Mouse (Mus musculus) myocyte (in vitro differentiated cells): ENCODE data around the gene Hhat. TPM values are rescaled to one million over a fixed set of nuclear protein-coding genes. Genes with fewer than 3 reads are reported as not detected.
A peak's percentile ranks its signal among the peaks of the same experiment; 100 is the strongest.

ENCODE experiments used
- H3K27me3 ChIP-seq: one replicate; pipeline ENCODE4 v1.6.1; 2011; ENCODE audit not compliant: control insufficient read depth, insufficient read depth, insufficient read length
- H3K36me3 ChIP-seq: one replicate; pipeline ENCODE4 v1.6.1; 2011; ENCODE audit not compliant: control insufficient read depth, insufficient read depth
- H3K4me2 ChIP-seq: one replicate; pipeline ENCODE4 v1.6.1; 2011; ENCODE audit warnings: low read depth, control low read depth
- H3K4me3 ChIP-seq: one replicate; pipeline ENCODE4 v1.5.1; 2011; ENCODE audit warnings: mild to moderate bottlenecking, control low read depth, moderate library complexity
- H3K79me2 ChIP-seq: one replicate; pipeline ENCODE4 v1.6.1; 2011; ENCODE audit not compliant: control insufficient read depth, insufficient read depth
- H3ac ChIP-seq: one replicate; pipeline ENCODE4 v1.6.1; 2011; ENCODE audit not compliant: control insufficient read depth, insufficient read length
- CEBPB ChIP-seq: IDR thresholded peaks from 2 replicates; pipeline ENCODE4 v1.6.1; 2011; ENCODE audit warnings: mild to moderate bottlenecking, moderate library complexity; ENCODE audit not compliant: poor library complexity, insufficient read depth, severe bottlenecking
- E2F4 ChIP-seq: IDR thresholded peaks from one replicate; pipeline ENCODE4 v1.6.1; 2011; ENCODE audit warnings: mild to moderate bottlenecking, control low read depth, moderate library complexity; ENCODE audit not compliant: insufficient read depth
- MAX ChIP-seq: IDR thresholded peaks from one replicate; pipeline ENCODE4 v1.6.1; 2011; ENCODE audit warnings: low read depth, mild to moderate bottlenecking, control low read depth
- MYOD1 ChIP-seq, 3 experiments: IDR thresholded peaks; one replicate each; pipeline ENCODE4 v1.6.1; 2011; ENCODE audit warnings: control low read depth in 2 of 3, low read depth in 2 of 3, mild to moderate bottlenecking in 2 of 3, moderate library complexity in 1 of 3; ENCODE audit not compliant: insufficient read length in 2 of 3, control insufficient read depth in 1 of 3
- MYOG ChIP-seq, 3 experiments: IDR thresholded peaks; one replicate each; pipeline ENCODE4 v1.6.1; 2011; ENCODE audit warnings: control low read depth in 2 of 3, low read depth in 2 of 3, mild to moderate bottlenecking in 2 of 3; ENCODE audit not compliant: insufficient read length in 2 of 3, control insufficient read depth in 1 of 3, insufficient read depth in 1 of 3
- POLR2A ChIP-seq: IDR thresholded peaks from one replicate; pipeline ENCODE4 v1.6.1; 2011; ENCODE audit warnings: low read depth, mild to moderate bottlenecking, control low read depth, moderate library complexity; ENCODE audit not compliant: insufficient read length
- POLR2AphosphoS2 ChIP-seq: IDR thresholded peaks from one replicate; pipeline ENCODE4 v1.6.1; 2011; ENCODE audit warnings: low read depth, control low read depth; ENCODE audit not compliant: insufficient read length
- REST ChIP-seq: IDR thresholded peaks from one replicate; pipeline ENCODE4 v1.6.1; 2011; ENCODE audit warnings: mild to moderate bottlenecking, control low read depth, moderate library complexity; ENCODE audit not compliant: insufficient read depth, insufficient read length
- SRF ChIP-seq: IDR thresholded peaks from one replicate; pipeline ENCODE4 v1.6.1; 2011; ENCODE audit warnings: low read depth; ENCODE audit not compliant: control insufficient read depth, insufficient read length
- TCF12 ChIP-seq: IDR thresholded peaks from one replicate; pipeline ENCODE4 v1.6.1; 2011; ENCODE audit warnings: mild to moderate bottlenecking, control low read depth; ENCODE audit not compliant: poor library complexity, insufficient read depth, severe bottlenecking
- TCF3 ChIP-seq: IDR thresholded peaks from one replicate; pipeline ENCODE4 v1.6.1; 2011; ENCODE audit warnings: low read depth, control low read depth; ENCODE audit not compliant: insufficient read length
- USF1 ChIP-seq: IDR thresholded peaks from one replicate; pipeline ENCODE4 v1.6.1; 2011; ENCODE audit warnings: low read depth, mild to moderate bottlenecking, control low read depth, moderate library complexity
- polyA plus RNA-seq: library from polyadenylated mRNA; unstranded; fragments of >200 nt; fragmentation: generic; extraction: Trizol; gene quantifications from one replicate; pipeline ENCODE4 v1.2.1, GENCODE M21; 2012; ENCODE audit warnings: missing spikeins

Gene Hhat
- polyA plus RNA-seq, 1 experiment = 4.4 TPM

DNA sequence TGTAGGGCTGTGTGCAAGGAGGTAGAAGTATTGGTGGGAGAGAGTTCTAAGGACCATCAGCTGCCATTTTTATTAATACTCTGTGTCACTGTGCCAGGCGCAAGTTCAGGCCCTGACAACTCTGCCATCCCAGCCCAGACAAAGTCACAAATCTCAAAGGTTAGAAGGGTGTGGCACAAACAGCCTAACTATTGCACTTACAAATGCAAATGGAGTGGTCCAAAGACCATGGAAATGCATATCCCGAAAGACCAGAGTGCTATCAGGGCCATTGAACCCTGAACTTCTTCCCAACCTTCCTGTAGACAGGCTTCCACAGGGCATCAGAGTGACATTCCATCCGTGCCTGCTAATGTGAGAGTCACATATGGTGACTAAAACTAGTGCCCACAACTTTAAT is 255.7 kb downstream of the Hhat start:
- H3K4me3 ChIP-seq = no peak overlapping the region
- no peaks in the 10 kb centered on the region for H3K79me2 ChIP-seq
- H3K36me3 ChIP-seq = no peaks in the 10 kb centered on the region
- H3K27me3 ChIP-seq = no peaks in the 10 kb centered on the region
- no peak overlapping the region for H3ac ChIP-seq
- no peak overlapping the region for H3K4me2 ChIP-seq
- TF ChIP-seq POLR2AphosphoS2 (no peak), USF1 (no peak), CEBPB (no peak), MYOG (IDR thresholded peaks at IDR 0.05; ENCODE audit: control insufficient read depth in 1 of 3, insufficient read depth in 1 of 3, insufficient read length in 2 of 3, low read depth in 2 of 3) (no peak), REST (no peak), TCF12 (no peak), E2F4 (no peak), SRF (no peak), POLR2A (no peak), TCF3 (no peak), MYOD1 (IDR thresholded peaks at IDR 0.05; ENCODE audit: control insufficient read depth in 1 of 3, insufficient read length in 2 of 3, low read depth in 2 of 3) (no peak), MAX (no peak)

DNA sequence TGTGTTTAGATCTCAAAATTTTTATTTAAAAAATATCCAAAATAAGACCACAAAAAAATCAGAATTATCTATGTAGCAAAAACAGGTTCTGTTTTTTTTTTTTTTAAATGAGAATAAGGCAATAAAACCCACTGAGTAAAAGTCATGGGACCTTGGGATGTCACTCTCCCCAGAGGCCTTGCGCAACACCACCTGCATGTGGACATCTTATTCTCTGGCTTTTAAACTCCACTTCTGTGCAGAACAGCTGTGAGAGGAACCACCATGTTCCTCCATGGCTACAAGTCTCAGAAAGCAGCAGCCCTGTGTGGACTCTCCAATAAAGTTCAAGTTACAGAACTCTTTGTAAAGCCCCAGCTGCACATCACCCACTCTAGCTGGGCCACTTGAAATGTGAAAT is 258.2 kb downstream of the Hhat start:
- Histone ChIP-seq H3K79me2 (no peaks in the 10 kb centered on the region), H3K4me2 (no peak overlapping the region), H3K36me3 (no peaks in the 10 kb centered on the region), H3K4me3 (no peak overlapping the region), H3K27me3 (no peaks in the 10 kb centered on the region), H3ac (no peak overlapping the region)
- no peak for TF ChIP-seq MYOG (IDR thresholded peaks at IDR 0.05; ENCODE audit: control insufficient read depth in 1 of 3, insufficient read depth in 1 of 3, insufficient read length in 2 of 3, low read depth in 2 of 3)
- peak; percentile 75; the same call in 1 of the 2 replicates for TF ChIP-seq CEBPB
- no peak for TF ChIP-seq SRF
- TF ChIP-seq USF1 = no peak
- no peak for TF ChIP-seq POLR2A
- TF ChIP-seq TCF12 = no peak
- no peak for TF ChIP-seq REST
- no peak for TF ChIP-seq TCF3
- peak in 1 of 3 experiments; percentile 12 for TF ChIP-seq MYOD1 (IDR thresholded peaks at IDR 0.05; ENCODE audit: control insufficient read depth in 1 of 3, insufficient read length in 2 of 3, low read depth in 2 of 3)

DNA sequence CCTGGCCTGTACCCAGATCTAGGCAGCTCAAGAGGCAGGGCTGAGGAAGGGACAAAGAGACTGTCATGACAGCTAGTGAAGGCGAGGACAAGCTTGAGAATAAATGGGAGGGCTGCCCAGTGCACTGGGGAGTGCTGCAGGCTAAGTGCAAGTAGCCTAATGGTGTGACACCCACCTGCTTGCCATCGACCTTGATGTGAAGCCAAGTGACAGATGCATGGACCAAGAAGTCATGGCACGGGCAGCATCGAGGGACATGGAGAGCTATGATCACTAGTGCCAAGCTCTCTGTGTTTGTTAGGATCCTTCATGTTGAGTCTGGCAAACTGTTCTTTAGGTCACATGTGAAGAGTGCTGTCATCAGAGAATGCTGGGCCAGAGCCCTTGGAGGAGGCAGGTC is 267.4 kb downstream of the Hhat start:
- Histone ChIP-seq H3K36me3 (no peaks in the 10 kb centered on the region), H3K79me2 (no peaks in the 10 kb centered on the region), H3K4me3 (no peak overlapping the region), H3K4me2 (no peak overlapping the region), H3K27me3 (no peaks in the 10 kb centered on the region), H3ac (no peak overlapping the region)
- no peak for TF ChIP-seq MYOG (IDR thresholded peaks at IDR 0.05; ENCODE audit: control insufficient read depth in 1 of 3, insufficient read depth in 1 of 3, insufficient read length in 2 of 3, low read depth in 2 of 3)

DNA sequence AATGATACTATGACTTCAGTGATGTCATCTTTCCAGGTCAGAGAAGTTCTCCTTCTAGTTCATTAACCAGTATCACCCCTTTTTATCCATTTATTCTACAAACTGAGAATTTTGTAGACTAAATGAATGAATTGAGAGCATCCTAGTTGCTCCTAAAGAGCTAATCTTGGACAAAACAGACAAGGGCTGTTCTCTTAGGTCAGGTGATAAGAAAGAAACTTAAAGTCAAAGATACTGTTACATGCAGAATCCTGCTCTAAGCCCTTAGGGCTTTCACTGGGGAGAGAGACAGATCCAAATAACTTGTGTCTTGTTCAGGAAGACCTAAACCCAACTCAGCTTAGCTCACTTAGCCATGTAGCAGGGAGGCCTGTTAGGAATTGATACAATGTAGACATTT is 268.2 kb downstream of the Hhat start:
- H3K27me3 ChIP-seq = no peaks in the 10 kb centered on the region
- no peak overlapping the region for H3K4me3 ChIP-seq
- no peak for TF ChIP-seq E2F4
- TF ChIP-seq POLR2AphosphoS2 = no peak
- TF ChIP-seq SRF = no peak
- no peak overlapping the region for H3ac ChIP-seq
- H3K79me2 ChIP-seq = no peaks in the 10 kb centered on the region
- no peaks in the 10 kb centered on the region for H3K36me3 ChIP-seq
- H3K4me2 ChIP-seq = no peak overlapping the region

DNA sequence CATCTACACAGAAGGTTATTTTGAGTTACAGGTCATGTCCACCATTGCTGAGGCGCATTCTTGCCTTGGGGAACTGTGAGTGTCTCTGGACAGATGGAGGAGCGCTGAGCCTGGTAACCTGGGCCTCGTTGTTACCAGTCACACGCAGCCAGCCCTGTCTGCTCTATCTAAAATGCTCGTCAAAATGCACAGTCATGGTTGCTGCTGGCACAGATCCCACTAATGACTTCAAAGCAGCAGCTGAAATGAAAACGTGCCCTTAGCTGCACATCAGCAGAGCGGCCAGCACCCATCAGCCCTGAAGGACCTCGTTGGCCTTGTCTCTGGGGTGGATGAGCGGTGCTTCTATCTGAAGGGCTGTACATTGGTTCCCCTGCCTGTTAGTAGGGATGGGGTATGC is 269.0 kb downstream of the Hhat start:
- TF ChIP-seq MAX (no peak), POLR2AphosphoS2 (no peak), TCF3 (no peak), USF1 (no peak), MYOD1 (IDR thresholded peaks at IDR 0.05; ENCODE audit: control insufficient read depth in 1 of 3, insufficient read length in 2 of 3, low read depth in 2 of 3) (no peak), REST (no peak), TCF12 (no peak), E2F4 (no peak)
- Histone ChIP-seq H3K36me3 (no peaks in the 10 kb centered on the region), H3K4me2 (no peak overlapping the region), H3K79me2 (no peaks in the 10 kb centered on the region), H3K4me3 (no peak overlapping the region), H3ac (no peak overlapping the region), H3K27me3 (no peaks in the 10 kb centered on the region)
